Mouse (Mus musculus) heart, adult 2 months (tissue): ENCODE data around the gene Topaz1.

ENCODE experiments used
- CTCF ChIP-seq: fragments of 200-600 bp; IDR thresholded peaks from 2 replicates; pipeline ENCODE4 v1.8.1; 2022; ENCODE audit warnings: antibody characterized with exemption, mild to moderate bottlenecking, moderate library complexity
- EP300 ChIP-seq: fragments of 200-500 bp; IDR thresholded peaks from 2 replicates; pipeline ENCODE4 v1.6.1; 2011; ENCODE audit warnings: low read depth, low read length, control low read depth; ENCODE audit not compliant: insufficient read depth
- POLR2A ChIP-seq: fragments of 200-500 bp; IDR thresholded peaks from 2 replicates; pipeline ENCODE4 v1.6.1; 2011; ENCODE audit warnings: mild to moderate bottlenecking, low read depth, low read length, control low read depth; ENCODE audit not compliant: insufficient read depth

DNA sequence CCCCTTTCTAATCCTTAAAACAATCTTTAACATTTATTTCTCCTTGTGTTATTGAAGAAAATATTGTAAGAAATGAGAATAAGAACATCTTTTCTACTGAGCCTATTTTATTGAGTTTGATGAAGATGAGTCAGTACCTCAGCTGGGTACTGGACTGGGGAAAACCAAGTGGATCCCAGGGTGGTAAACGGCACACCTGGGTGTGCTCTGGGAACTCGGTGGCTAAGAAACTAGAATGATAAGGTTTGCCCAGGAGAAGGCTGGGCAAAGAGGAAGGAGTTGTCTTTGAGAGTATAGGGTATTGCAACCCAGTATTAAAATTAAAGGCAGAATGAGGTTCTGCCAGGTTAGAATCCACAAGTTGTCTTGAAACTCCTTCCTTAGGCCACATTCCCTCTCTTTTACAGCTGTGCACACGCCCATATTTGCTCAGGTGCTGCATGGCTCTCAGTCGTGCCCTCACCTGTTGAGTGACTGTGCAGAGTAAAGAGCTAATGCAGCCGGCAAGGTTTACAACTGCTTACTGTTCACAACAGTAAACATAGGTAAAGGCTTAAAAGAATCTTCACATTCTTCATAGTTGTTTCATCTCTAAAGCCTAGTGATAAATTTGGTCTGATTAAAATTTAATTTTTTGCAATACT is 76.3 kb downstream of the Topaz1 start:
- TF ChIP-seq CTCF = no peak
- no peak for TF ChIP-seq POLR2A
- TF ChIP-seq EP300 = no peak
